Mouse (Mus musculus) bone marrow macrophage, adult 2 months (primary cell): ENCODE measurements around the gene Ak8. TPM values are rescaled to one million over a fixed set of nuclear protein-coding genes. Genes with fewer than 3 reads are reported as not detected.
A peak's percentile ranks its signal among the peaks of the same experiment; 100 is the strongest.

Source experiments
- H3K27ac ChIP-seq: 2 replicates; pipeline ENCODE4 v1.5.1; 2012; ENCODE audit warnings: low read depth, low read length; ENCODE audit not compliant: insufficient read depth
- H3K4me1 ChIP-seq: 2 replicates; pipeline ENCODE4 v1.6.1; 2012; ENCODE audit warnings: low read length; ENCODE audit not compliant: control insufficient read depth, insufficient read depth
- H3K4me3 ChIP-seq: 2 replicates; pipeline ENCODE4 v1.5.1; 2012; ENCODE audit warnings: mild to moderate bottlenecking, low read length, moderate library complexity; ENCODE audit not compliant: insufficient read depth
- CTCF ChIP-seq: IDR thresholded peaks from 2 replicates; pipeline ENCODE4 v1.5.1; 2012; ENCODE audit warnings: low read depth, mild to moderate bottlenecking, low read length, moderate library complexity
- POLR2A ChIP-seq: IDR thresholded peaks from 2 replicates; pipeline ENCODE4 v1.6.1; 2012; ENCODE audit warnings: mild to moderate bottlenecking, low read depth, low read length, borderline replicate concordance
- polyA plus RNA-seq: library from polyadenylated mRNA; stranded (reverse); fragments of >200 nt; gene quantifications from 2 replicates; pipeline ENCODE4 v1.2.4, GENCODE M21; 2012; ENCODE audit not compliant: missing spikeins, insufficient read depth, insufficient read length

The Ak8 gene
- polyA plus RNA-seq, result 2.5 and 2.6 TPM in 2 replicates

GRCm38 (mm10) chr2:28699361-28700335 lies at the start of gene Ak8, which contains the start of gene Spaca9:
Ak8 (plus strand) TSS chr2:28700164.
Spaca9 (minus strand) TSS chr2:28699727.
- no peak for TF ChIP-seq POLR2A
- no peak for TF ChIP-seq CTCF
- H3K4me1 ChIP-seq, result peaks cover 25% of the 10 kb centered on the region
- peak within 1 kb of the TSS; percentile 95 for H3K27ac ChIP-seq
- H3K4me3 ChIP-seq, result peak within 1 kb of the TSS; percentile 80

- H3K4me1 ChIP-seq, result peaks cover 5% of the 10 kb centered on the region; the same call in 1 of the 2 replicates
- no peak overlapping the region for H3K27ac ChIP-seq
- no peak overlapping the region for H3K4me3 ChIP-seq
- TF ChIP-seq CTCF, result no peak
- no peak for TF ChIP-seq POLR2A
Measured at GRCm38 (mm10) chr2:28650526-28650925, 49.4 kb upstream of the Ak8 start.

DNA sequence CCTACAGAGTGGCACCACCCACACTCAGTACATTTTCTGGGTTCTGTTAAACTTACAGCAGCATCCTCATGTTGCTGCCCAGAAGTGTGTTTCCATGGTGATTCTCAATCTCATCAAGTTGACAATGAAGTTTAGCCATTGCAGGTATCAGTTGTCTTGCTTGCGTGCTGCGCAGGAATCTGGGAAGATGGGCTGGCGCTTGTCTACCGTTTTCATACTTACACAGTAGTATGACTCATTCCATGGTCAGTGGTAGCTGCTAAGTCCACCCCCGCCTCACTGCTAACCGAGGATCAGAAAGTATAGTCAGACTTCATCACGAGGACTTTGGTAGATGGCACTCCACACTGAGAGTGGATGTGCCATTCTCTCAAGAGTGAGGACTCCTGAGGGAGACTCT lies 46.6 kb upstream of the Ak8 start:
- Histone ChIP-seq H3K4me1 (0 out of 2 replicates have a peak, but pooled peaks cover 3% of the 10 kb centered on the region), H3K27ac (no peak overlapping the region), H3K4me3 (no peak overlapping the region)
- no peak for TF ChIP-seq POLR2A
- no peak for TF ChIP-seq CTCF

DNA sequence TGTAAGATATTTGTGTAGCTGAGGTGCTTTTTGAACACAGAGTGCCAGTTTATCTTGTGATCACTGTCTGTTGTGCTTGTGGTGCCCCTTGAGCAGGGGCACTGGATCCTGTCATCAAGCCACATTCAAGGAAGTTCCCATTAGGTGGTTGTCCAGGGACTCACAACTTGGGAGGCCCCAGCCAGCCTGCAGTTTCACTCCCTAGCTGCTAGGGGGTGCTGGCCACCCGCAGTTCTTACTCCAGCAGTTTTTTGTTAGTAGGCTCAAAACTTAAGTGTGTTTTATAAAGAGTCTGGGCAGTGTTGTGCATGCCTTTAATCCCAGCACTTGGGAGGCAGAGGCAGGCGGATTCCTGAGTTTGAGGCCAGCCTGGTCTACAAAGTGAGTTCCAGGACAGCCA lies 45.7 kb upstream of the Ak8 start:
- TF ChIP-seq CTCF (peak; percentile 45; the same call in 1 of the 2 replicates), POLR2A (no peak)
- no peak overlapping the region for H3K27ac ChIP-seq
- no peak overlapping the region for H3K4me3 ChIP-seq
- 0 out of 2 replicates have a peak, but pooled peaks cover 3% of the 10 kb centered on the region for H3K4me1 ChIP-seq

DNA sequence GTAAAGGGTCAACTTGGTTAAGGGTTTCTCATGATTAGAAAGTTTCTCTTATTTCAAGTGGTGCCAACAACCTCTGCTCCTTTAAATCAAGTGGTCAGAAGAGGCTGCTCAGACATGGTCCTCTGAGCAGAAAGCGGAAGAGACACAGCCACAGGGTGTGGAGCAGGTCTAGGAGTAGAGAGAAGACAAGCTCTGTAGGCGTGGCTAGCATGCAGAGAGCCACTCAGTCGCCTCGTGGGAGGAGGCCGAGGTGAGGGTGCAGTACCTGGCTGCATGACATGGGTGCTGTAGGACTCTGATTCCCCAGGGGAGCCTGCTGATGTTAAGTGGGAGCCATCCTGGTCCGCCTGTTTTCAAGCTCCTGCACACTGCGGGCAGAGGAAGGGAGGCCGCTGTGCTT lies 43.7 kb upstream of the Ak8 start:
- Histone ChIP-seq H3K4me3 (no peak overlapping the region), H3K27ac (no peak overlapping the region), H3K4me1 (no peaks in the 10 kb centered on the region)
- no peak for TF ChIP-seq POLR2A
- TF ChIP-seq CTCF, result no peak

- TF ChIP-seq CTCF (no peak), POLR2A (no peak)
- H3K4me3 ChIP-seq, result no peak overlapping the region
- H3K4me1 ChIP-seq, result no peaks in the 10 kb centered on the region
- no peak overlapping the region for H3K27ac ChIP-seq
Measured at GRCm38 (mm10) chr2:28662891-28663290, 37.1 kb upstream of the Ak8 start.

DNA sequence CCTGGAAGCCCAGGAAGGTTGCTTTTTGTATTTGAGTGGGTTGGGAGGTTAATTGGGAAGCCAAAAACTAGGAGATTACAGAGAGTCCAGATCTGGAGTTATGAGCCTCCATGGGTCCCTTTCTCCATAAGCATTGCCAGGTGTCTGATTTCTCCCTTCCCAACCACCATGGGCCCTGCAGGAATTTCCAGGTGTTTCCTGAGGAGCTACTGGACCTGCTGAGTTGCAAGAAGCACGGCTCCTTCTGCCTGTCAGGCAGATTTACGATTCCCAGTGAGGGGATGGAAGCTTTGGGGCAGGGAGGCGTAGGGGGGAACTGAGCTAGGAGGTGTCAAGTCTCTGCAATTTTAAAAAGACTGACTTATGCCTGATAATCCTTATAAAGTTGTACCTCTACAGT lies 34.1 kb upstream of the Ak8 start:
- no peak overlapping the region for H3K4me3 ChIP-seq
- no peak overlapping the region for H3K27ac ChIP-seq
- H3K4me1 ChIP-seq, result no peaks in the 10 kb centered on the region
- TF ChIP-seq POLR2A, result no peak
- no peak for TF ChIP-seq CTCF

- TF ChIP-seq CTCF (no peak), POLR2A (no peak)
- no peak overlapping the region for H3K4me3 ChIP-seq
- H3K4me1 ChIP-seq, result no peaks in the 10 kb centered on the region
- H3K27ac ChIP-seq, result no peak overlapping the region
Measured at GRCm38 (mm10) chr2:28671438-28671837, 28.5 kb upstream of the Ak8 start.

GRCm38 (mm10) chr2:28676005-28676404 lies 24.0 kb upstream of the Ak8 start:
- H3K4me3 ChIP-seq, result no peak overlapping the region
- TF ChIP-seq CTCF, result no peak

GRCm38 (mm10) chr2:28680710-28681109 lies 19.3 kb upstream of the Ak8 start:
- no peak overlapping the region for H3K4me3 ChIP-seq
- TF ChIP-seq CTCF (no peak), POLR2A (no peak)
- peaks cover 16% of the 10 kb centered on the region for H3K4me1 ChIP-seq
- H3K27ac ChIP-seq, result peak overlapping the region; percentile 48

More at GRCm38 (mm10) chr2:28676005-28676404, 24.0 kb upstream of the Ak8 start:
- H3K27ac ChIP-seq, result no peak overlapping the region
- H3K4me1 ChIP-seq, result peaks cover 5% of the 10 kb centered on the region
